Mouse (Mus musculus): Measurements from ENCODE around the gene Traf3ip1. TPM values are rescaled to one million over a fixed set of nuclear protein-coding genes. Genes with fewer than 3 reads are reported as not detected.
A peak's percentile ranks its signal among the peaks of the same experiment; 100 is the strongest.

Gene Traf3ip1
- polyA plus RNA-seq, 1 experiment from 2014 or later = 8.4 TPM

DNA sequence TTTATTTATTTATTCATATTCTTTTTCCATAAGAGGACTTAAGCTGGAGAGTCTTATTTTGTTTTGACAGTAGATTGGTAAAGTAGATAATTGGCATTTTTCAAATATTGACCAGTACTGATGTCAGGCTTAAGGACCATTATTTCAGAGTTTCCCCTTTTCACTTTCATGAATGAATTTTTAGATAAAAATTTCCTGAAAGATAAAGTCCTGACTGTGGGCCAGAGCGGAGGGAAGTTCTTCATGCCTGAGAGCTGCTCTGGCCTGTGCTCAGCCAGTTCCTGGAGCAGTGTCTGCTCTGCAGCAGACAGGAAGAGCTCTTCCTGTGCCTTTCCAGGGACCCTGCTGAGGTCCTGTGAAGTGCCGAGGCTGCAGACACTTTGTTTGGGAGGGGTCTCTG lies 62.7 kb downstream of the Traf3ip1 start:
- Histone ChIP-seq H3K36me3 (replicated peaks; ENCODE audit: control insufficient read depth, insufficient read depth, low read depth, low read length) (no peaks in the 10 kb centered on the region; the same call in 1 of the 2 replicates), H3K4me2 (ENCODE audit: low read depth, low read length) (no peak overlapping the region), H3K27ac (replicated peaks; ENCODE audit: low read depth, low read length) (no peak overlapping the region), H3K4me3 (ENCODE audit: low read depth, low read length) (no peak overlapping the region), H3K9me3 (replicated peaks; ENCODE audit: control insufficient read depth, low read length) (no peaks in the 10 kb centered on the region), H3K4me1 (ENCODE audit: control insufficient read depth, insufficient read depth, low read length) (no peaks in the 10 kb centered on the region), H3K27me3 (ENCODE audit: control insufficient read depth, insufficient read depth, low read length) (no peaks in the 10 kb centered on the region), H3K9ac (replicated peaks; ENCODE audit: low read length) (no peak overlapping the region)
- DNase-seq (ENCODE audit: low spot score) (no peak), ATAC-seq (replicated peaks; ENCODE audit: insufficient number of reproducible peaks, low FRiP score, low TSS enrichment, low read depth) (no peak)
- WGBS = 51% methylated on average over 2 of the region's 2 CpGs

DNA sequence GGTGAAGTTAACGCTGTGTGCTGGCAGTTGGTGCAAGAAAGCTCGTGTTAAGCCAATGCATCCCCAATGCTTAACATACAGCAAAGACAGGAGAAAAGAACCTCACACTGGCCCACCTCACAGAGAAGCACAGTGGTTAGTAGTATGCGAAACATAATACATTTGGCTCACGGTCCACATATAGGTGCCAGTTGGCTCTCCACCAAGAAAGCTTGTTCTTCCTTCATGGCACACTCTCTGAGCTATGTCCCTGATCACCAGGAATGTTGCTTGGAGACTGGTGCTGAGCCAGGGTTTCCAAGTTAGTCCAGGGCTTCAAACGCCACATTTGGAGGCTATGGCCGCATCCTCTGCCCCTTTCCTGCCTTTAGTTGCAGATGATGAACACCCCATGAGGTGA lies 66.8 kb downstream of the Traf3ip1 start:
- no peak overlapping the region for H3K27ac ChIP-seq (replicated peaks; ENCODE audit: low read depth, low read length)
- H3K9ac ChIP-seq (replicated peaks; ENCODE audit: low read length) = no peak overlapping the region
- no peak overlapping the region for H3K4me2 ChIP-seq (ENCODE audit: low read depth, low read length)
- ATAC-seq (replicated peaks; ENCODE audit: insufficient number of reproducible peaks, low FRiP score, low TSS enrichment, low read depth) = no peak
- H3K36me3 ChIP-seq (replicated peaks; ENCODE audit: control insufficient read depth, insufficient read depth, low read depth, low read length) = no peaks in the 10 kb centered on the region
- no peaks in the 10 kb centered on the region for H3K9me3 ChIP-seq (replicated peaks; ENCODE audit: control insufficient read depth, low read length)
- H3K4me1 ChIP-seq (ENCODE audit: control insufficient read depth, insufficient read depth, low read length) = no peaks in the 10 kb centered on the region
- WGBS = 91% methylated on average over 6 of the region's 6 CpGs
- no peaks in the 10 kb centered on the region for H3K27me3 ChIP-seq (ENCODE audit: control insufficient read depth, insufficient read depth, low read length)
- no peak for DNase-seq (ENCODE audit: low spot score)
- no peak overlapping the region for H3K4me3 ChIP-seq (ENCODE audit: low read depth, low read length)

DNA sequence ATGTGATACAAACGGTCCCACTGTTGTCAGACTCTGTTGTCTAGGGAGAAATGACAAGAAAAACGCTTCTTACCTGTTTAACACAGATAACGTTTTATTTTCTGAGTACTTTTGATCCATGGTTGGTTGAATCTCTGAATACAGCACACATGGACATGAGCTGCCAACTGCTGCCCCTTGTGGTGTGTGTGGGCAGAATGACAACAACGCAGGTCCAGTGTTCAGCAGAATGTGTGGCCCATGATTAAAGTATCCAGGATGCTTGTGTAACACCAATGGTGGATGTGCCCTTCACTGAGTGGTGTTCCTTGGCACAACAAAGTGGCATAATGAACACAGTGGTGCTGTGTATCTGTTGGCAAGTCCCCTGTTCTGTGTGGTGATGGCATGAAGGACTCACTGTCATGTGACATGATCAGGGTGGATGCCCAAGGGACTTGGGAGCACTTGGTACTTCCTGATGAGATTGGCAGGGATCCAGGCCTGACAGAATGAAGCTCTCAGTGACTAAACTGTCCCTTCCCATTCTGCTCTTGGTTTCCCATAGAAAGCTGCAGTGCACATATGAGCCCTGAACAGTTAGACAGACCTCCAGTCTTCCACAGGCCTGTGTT lies 68.6 kb downstream of the Traf3ip1 start:
- no peak for DNase-seq (ENCODE audit: low spot score)
- H3K9ac ChIP-seq (replicated peaks; ENCODE audit: low read length) = no peak overlapping the region
- no peak overlapping the region for H3K4me2 ChIP-seq (ENCODE audit: low read depth, low read length)
- no peak overlapping the region for H3K4me3 ChIP-seq (ENCODE audit: low read depth, low read length)
- ATAC-seq (replicated peaks; ENCODE audit: insufficient number of reproducible peaks, low FRiP score, low TSS enrichment, low read depth) = no peak
- no peak overlapping the region for H3K27ac ChIP-seq (replicated peaks; ENCODE audit: low read depth, low read length)
- WGBS = 87% methylated on average over 4 of the region's 4 CpGs
- no peaks in the 10 kb centered on the region for H3K36me3 ChIP-seq (replicated peaks; ENCODE audit: control insufficient read depth, insufficient read depth, low read depth, low read length)
- H3K4me1 ChIP-seq (ENCODE audit: control insufficient read depth, insufficient read depth, low read length) = no peaks in the 10 kb centered on the region
- H3K27me3 ChIP-seq (ENCODE audit: control insufficient read depth, insufficient read depth, low read length) = no peaks in the 10 kb centered on the region
- no peaks in the 10 kb centered on the region for H3K9me3 ChIP-seq (replicated peaks; ENCODE audit: control insufficient read depth, low read length)

DNA sequence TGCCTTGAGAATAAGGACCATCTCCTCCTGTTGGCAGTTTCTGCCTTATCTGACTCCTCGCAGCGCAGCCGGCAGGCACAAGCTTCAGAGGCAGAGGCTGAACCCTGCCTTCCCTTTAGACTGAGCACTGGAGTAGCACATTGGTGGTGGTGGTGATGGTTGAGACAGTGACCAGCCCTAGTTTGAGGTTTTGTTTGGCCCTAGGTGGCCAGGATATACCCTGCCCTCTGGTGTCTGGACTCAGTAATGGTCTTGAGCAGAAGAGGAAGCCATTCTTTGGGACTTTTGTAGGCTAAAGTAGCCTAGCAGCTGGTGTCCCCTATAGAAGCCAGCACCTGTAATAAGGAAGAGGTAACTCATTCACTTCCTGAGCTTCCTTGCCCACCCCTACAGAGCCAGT lies 69.6 kb downstream of the Traf3ip1 start:
- Histone ChIP-seq H3K9ac (replicated peaks; ENCODE audit: low read length) (no peak overlapping the region), H3K4me3 (ENCODE audit: low read depth, low read length) (no peak overlapping the region), H3K36me3 (replicated peaks; ENCODE audit: control insufficient read depth, insufficient read depth, low read depth, low read length) (no peaks in the 10 kb centered on the region), H3K27me3 (ENCODE audit: control insufficient read depth, insufficient read depth, low read length) (no peaks in the 10 kb centered on the region), H3K9me3 (replicated peaks; ENCODE audit: control insufficient read depth, low read length) (no peaks in the 10 kb centered on the region), H3K4me1 (ENCODE audit: control insufficient read depth, insufficient read depth, low read length) (no peaks in the 10 kb centered on the region), H3K27ac (replicated peaks; ENCODE audit: low read depth, low read length) (no peak overlapping the region), H3K4me2 (ENCODE audit: low read depth, low read length) (no peak overlapping the region)
- ATAC-seq (replicated peaks; ENCODE audit: insufficient number of reproducible peaks, low FRiP score, low TSS enrichment, low read depth) (no peak), DNase-seq (ENCODE audit: low spot score) (peak; percentile 8)
- WGBS = 62% methylated on average over 3 of the region's 3 CpGs

DNA sequence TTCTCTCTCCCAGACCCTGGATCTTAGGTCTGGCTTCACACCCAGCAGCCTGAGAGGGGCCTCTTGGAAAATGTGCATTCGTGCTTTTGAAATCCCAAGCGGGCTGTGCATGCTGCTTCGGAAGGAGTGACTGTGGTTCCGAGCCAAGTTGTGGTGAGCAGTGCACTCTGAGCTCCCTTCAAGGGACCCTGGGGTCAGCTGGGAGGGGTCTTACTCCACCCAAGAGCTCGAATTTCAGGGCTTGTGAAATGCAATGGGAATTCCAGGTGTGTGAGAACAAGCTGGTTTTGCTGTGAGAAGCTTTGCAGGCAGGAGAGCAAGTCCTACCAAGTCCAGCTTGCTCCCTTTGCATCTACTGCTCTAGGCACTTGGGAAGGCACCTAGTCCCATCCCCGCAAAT lies 70.2 kb downstream of the Traf3ip1 start:
- Histone ChIP-seq H3K4me3 (ENCODE audit: low read depth, low read length) (no peak overlapping the region), H3K4me1 (ENCODE audit: control insufficient read depth, insufficient read depth, low read length) (no peaks in the 10 kb centered on the region), H3K9ac (replicated peaks; ENCODE audit: low read length) (no peak overlapping the region), H3K36me3 (replicated peaks; ENCODE audit: control insufficient read depth, insufficient read depth, low read depth, low read length) (no peaks in the 10 kb centered on the region), H3K27ac (replicated peaks; ENCODE audit: low read depth, low read length) (no peak overlapping the region), H3K27me3 (ENCODE audit: control insufficient read depth, insufficient read depth, low read length) (no peaks in the 10 kb centered on the region), H3K4me2 (ENCODE audit: low read depth, low read length) (no peak overlapping the region), H3K9me3 (replicated peaks; ENCODE audit: control insufficient read depth, low read length) (no peaks in the 10 kb centered on the region)
- ATAC-seq (replicated peaks; ENCODE audit: insufficient number of reproducible peaks, low FRiP score, low TSS enrichment, low read depth) (no peak), DNase-seq (ENCODE audit: low spot score) (no peak)
- WGBS = 59% methylated on average over 6 of the region's 6 CpGs

DNA sequence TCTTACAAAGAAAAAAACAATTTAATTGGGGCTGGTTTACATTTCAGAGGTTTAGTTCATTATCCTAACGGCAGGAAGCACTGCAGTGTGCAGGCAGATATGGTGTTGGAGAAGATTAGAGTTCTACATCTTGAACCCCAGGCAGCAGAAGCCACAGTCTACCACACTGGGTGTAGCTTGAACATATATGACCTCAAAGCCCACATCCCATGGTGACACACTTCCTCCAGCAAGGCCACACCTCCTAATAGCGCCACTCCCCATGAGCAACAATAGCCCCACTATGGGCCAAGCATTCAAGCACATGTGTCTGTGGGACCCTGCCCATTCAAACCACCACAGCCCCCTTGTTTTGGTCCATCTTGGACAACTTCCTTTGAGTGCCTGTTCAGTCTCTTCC lies 72.8 kb downstream of the Traf3ip1 start:
- DNase-seq (ENCODE audit: low spot score) = no peak
- H3K4me2 ChIP-seq (ENCODE audit: low read depth, low read length) = no peak overlapping the region
- no peak overlapping the region for H3K4me3 ChIP-seq (ENCODE audit: low read depth, low read length)
- 84% methylated on average over 2 of the region's 2 CpGs for WGBS
- H3K27ac ChIP-seq (replicated peaks; ENCODE audit: low read depth, low read length) = no peak overlapping the region
- no peak overlapping the region for H3K9ac ChIP-seq (replicated peaks; ENCODE audit: low read length)
- no peaks in the 10 kb centered on the region for H3K27me3 ChIP-seq (ENCODE audit: control insufficient read depth, insufficient read depth, low read length)
- H3K36me3 ChIP-seq (replicated peaks; ENCODE audit: control insufficient read depth, insufficient read depth, low read depth, low read length) = no peaks in the 10 kb centered on the region
- no peaks in the 10 kb centered on the region for H3K4me1 ChIP-seq (ENCODE audit: control insufficient read depth, insufficient read depth, low read length)
- ATAC-seq (replicated peaks; ENCODE audit: insufficient number of reproducible peaks, low FRiP score, low TSS enrichment, low read depth) = no peak
- H3K9me3 ChIP-seq (replicated peaks; ENCODE audit: control insufficient read depth, low read length) = no peaks in the 10 kb centered on the region

DNA sequence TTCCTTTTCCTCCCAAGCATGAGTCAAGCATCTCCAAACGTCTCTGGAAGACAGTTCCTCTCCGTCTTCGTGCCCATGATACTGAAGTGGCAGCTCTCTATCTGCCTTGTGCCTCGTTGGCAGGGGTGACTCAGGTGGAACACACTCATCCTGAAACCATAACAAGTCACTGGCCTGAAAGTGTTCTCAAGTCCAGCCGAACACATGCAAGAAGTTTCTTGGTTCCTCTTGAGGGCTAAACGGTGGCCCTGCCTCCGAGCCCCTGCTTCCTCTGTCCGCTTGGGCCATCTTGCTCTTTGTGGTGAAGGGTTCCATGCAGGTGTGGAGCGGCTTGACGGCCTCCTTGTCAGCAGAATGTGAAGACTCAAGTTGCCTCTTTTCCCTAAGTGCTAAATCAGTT lies 78.0 kb downstream of the Traf3ip1 start:
- no peaks in the 10 kb centered on the region for H3K36me3 ChIP-seq (replicated peaks; ENCODE audit: control insufficient read depth, insufficient read depth, low read depth, low read length)
- no peak overlapping the region for H3K9ac ChIP-seq (replicated peaks; ENCODE audit: low read length)
- no peaks in the 10 kb centered on the region for H3K4me1 ChIP-seq (ENCODE audit: control insufficient read depth, insufficient read depth, low read length)
- no peak overlapping the region for H3K27ac ChIP-seq (replicated peaks; ENCODE audit: low read depth, low read length)
- ATAC-seq (replicated peaks; ENCODE audit: insufficient number of reproducible peaks, low FRiP score, low TSS enrichment, low read depth) (no peak), DNase-seq (ENCODE audit: low spot score) (no peak)
- H3K27me3 ChIP-seq (ENCODE audit: control insufficient read depth, insufficient read depth, low read length) = no peaks in the 10 kb centered on the region
- H3K9me3 ChIP-seq (replicated peaks; ENCODE audit: control insufficient read depth, low read length) = no peaks in the 10 kb centered on the region
- H3K4me2 ChIP-seq (ENCODE audit: low read depth, low read length) = no peak overlapping the region
- WGBS = 88% methylated on average over 10 of the region's 10 CpGs
- no peak overlapping the region for H3K4me3 ChIP-seq (ENCODE audit: low read depth, low read length)

DNA sequence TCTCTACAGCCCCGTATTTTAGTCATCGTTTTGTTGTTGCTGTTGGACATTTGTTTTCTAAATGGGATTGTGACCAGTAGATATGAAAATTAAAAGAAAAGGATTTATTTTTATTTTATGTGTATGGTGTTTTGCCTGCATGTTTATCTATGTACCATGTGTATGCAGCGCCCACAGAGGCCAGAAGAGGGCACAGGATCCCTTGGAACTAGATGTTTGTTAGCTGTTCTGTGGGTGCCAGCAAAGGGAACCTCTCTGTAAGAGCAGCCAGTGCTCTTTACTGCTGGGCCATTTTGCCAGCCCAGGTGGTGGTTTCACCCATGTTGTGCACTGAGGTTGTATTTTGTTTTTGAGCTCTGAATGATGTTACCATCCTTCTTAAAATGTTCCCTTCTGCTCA lies 79.8 kb downstream of the Traf3ip1 start:
- no peaks in the 10 kb centered on the region for H3K36me3 ChIP-seq (replicated peaks; ENCODE audit: control insufficient read depth, insufficient read depth, low read depth, low read length)
- DNase-seq (ENCODE audit: low spot score) = peak; percentile 62
- no peaks in the 10 kb centered on the region for H3K9me3 ChIP-seq (replicated peaks; ENCODE audit: control insufficient read depth, low read length)
- no peak overlapping the region for H3K4me2 ChIP-seq (ENCODE audit: low read depth, low read length)
- H3K9ac ChIP-seq (replicated peaks; ENCODE audit: low read length) = no peak overlapping the region
- H3K4me1 ChIP-seq (ENCODE audit: control insufficient read depth, insufficient read depth, low read length) = no peaks in the 10 kb centered on the region
- H3K27me3 ChIP-seq (ENCODE audit: control insufficient read depth, insufficient read depth, low read length) = no peaks in the 10 kb centered on the region
- no peak overlapping the region for H3K4me3 ChIP-seq (ENCODE audit: low read depth, low read length)
- WGBS = 64% methylated on average over 3 of the region's 3 CpGs
- no peak for ATAC-seq (replicated peaks; ENCODE audit: insufficient number of reproducible peaks, low FRiP score, low TSS enrichment, low read depth)
- H3K27ac ChIP-seq (replicated peaks; ENCODE audit: low read depth, low read length) = no peak overlapping the region

Data from embryonic facial prominence, embryonic 11.5 days (tissue).